Comparison of ENCODE assay signal across 8 mouse cellular contexts in genomic region chr4:116074861-116075620, GRCm38 (mm10). TPM values are rescaled to one million over a fixed set of nuclear protein-coding genes. Genes with fewer than 3 reads are reported as not detected.
A peak's percentile ranks its signal among the peaks of the same experiment; 100 is the strongest.
DNase-seq lines count a peak whose midpoint lies in the region; ATAC-seq and TF ChIP-seq lines count a peak whose summit lies in the region.

Gene Uqcrh, minus strand, starts transcription at chr4:116075071.
Gene Lrrc41, plus strand, starts transcription at chr4:116075269.

- peak within 1 kb of the TSS; percentile 86 for H3K27ac ChIP-seq in MEL (ENCODE audit: control insufficient read depth, low read depth, low read length)
- peak within 1 kb of the TSS; percentile 93 for H3K27ac ChIP-seq in cerebellum, adult 2 months (ENCODE audit: insufficient read depth, low read length)
- H3K27ac ChIP-seq in forebrain, postnatal 0 days (ENCODE audit: low read depth, low read length) = peak within 1 kb of the TSS; percentile 94
- peak within 1 kb of the TSS; percentile 98 for H3K27ac ChIP-seq in lung, embryonic 15.5 days

- H3K4me3 ChIP-seq in MEL (ENCODE audit: control insufficient read depth in 1 of 2, insufficient read depth in 1 of 2, low read depth in 2 of 2, low read length in 2 of 2) = peak within 1 kb of the TSS; percentile 92 to 98
- peak within 1 kb of the TSS; percentile 93 for H3K4me3 ChIP-seq in cerebellum, adult 2 months (replicated peaks; ENCODE audit: insufficient read depth, low read depth, low read length)
- H3K4me3 ChIP-seq in forebrain, postnatal 0 days (ENCODE audit: low read depth, low read length) = peak within 1 kb of the TSS; percentile 82
- H3K4me3 ChIP-seq in lung, embryonic 15.5 days = peak within 1 kb of the TSS; percentile 65

- peak in 1 of 3 experiments; percentile 5; a peak in 1 of 6 replicates for TF ChIP-seq CTCF in MEL (IDR thresholded peaks at IDR 0.05 in 2 of 3, conservative IDR thresholded peaks at IDR 0.05 in 1 of 3; ENCODE audit: control insufficient read depth in 1 of 3, insufficient read depth in 1 of 3, low read depth in 2 of 3, low read length in 3 of 3, poor library complexity in 1 of 3, severe bottlenecking in 1 of 3)
- no peak for TF ChIP-seq CTCF in cerebellum, adult 2 months (IDR thresholded peaks at IDR 0.05; ENCODE audit: borderline replicate concordance, insufficient read depth, low read depth, low read length)
- TF ChIP-seq CTCF in forebrain, postnatal 0 days (IDR thresholded peaks at IDR 0.05; ENCODE audit: low read depth) = no peak

- H3K4me2 ChIP-seq in forebrain, postnatal 0 days (ENCODE audit: low read depth) = peak within 1 kb of the TSS; percentile 85
- H3K4me2 ChIP-seq in lung, embryonic 15.5 days = peak within 1 kb of the TSS; percentile 76

- under 1% methylated on average over 55 of the region's 55 CpGs for WGBS in cerebellum, adult 2 months
- 1% methylated on average over 55 of the region's 55 CpGs for WGBS in forebrain, postnatal 0 days
- WGBS in lung, embryonic 15.5 days = 1% methylated on average over 55 of the region's 55 CpGs

- TF ChIP-seq POLR2A in MEL (IDR thresholded peaks at IDR 0.05; ENCODE audit: control insufficient read depth in 1 of 2, insufficient read depth in 1 of 2, low read depth in 1 of 2, low read length in 2 of 2, poor library complexity in 1 of 2) = peak; percentile 94 to 95
- peak; percentile 93; the same call in 1 of the 2 replicates for TF ChIP-seq POLR2A in cerebellum, adult 2 months (IDR thresholded peaks at IDR 0.05; ENCODE audit: borderline replicate concordance, insufficient read depth, low read length)

- H3K9me3 ChIP-seq in MEL (replicated peaks; ENCODE audit: insufficient read depth, low read length) = no peaks in the 10 kb centered on the region
- H3K9me3 ChIP-seq in forebrain, postnatal 0 days (ENCODE audit: low read length) = no peaks in the 10 kb centered on the region
- H3K9me3 ChIP-seq in lung, embryonic 15.5 days = no peaks in the 10 kb centered on the region

- peak within 1 kb of the TSS; percentile 99 for H3K9ac ChIP-seq in MEL (ENCODE audit: control insufficient read depth, low read depth, low read length, poor library complexity, severe bottlenecking)
- H3K9ac ChIP-seq in forebrain, postnatal 0 days = peak within 1 kb of the TSS; percentile 85
- H3K9ac ChIP-seq in lung, embryonic 15.5 days = peak within 1 kb of the TSS; percentile 89

- H3K4me1 ChIP-seq in MEL (ENCODE audit: control insufficient read depth in 1 of 2, insufficient read depth in 2 of 2, low read length in 2 of 2) = peaks cover 14 to 22% of the 10 kb centered on the region in 2 experiments
- peaks cover 13% of the 10 kb centered on the region; the same call in 1 of the 2 replicates for H3K4me1 ChIP-seq in cerebellum, adult 2 months (ENCODE audit: control insufficient read depth, insufficient read depth, low read length)
- H3K4me1 ChIP-seq in forebrain, postnatal 0 days (ENCODE audit: insufficient read depth) = peaks cover 23% of the 10 kb centered on the region; the same call in 1 of the 2 replicates
- peaks cover 27% of the 10 kb centered on the region for H3K4me1 ChIP-seq in lung, embryonic 15.5 days

- H3K27me3 ChIP-seq in MEL (ENCODE audit: control insufficient read depth in 1 of 2, insufficient read depth in 2 of 2, low read length in 2 of 2) = no peaks in the 10 kb centered on the region
- no peaks in the 10 kb centered on the region for H3K27me3 ChIP-seq in cerebellum, adult 2 months (ENCODE audit: control insufficient read depth, insufficient read depth, low read length)
- no peaks in the 10 kb centered on the region for H3K27me3 ChIP-seq in forebrain, postnatal 0 days (ENCODE audit: insufficient read depth, low read length)
- no peaks in the 10 kb centered on the region for H3K27me3 ChIP-seq in lung, embryonic 15.5 days

- peaks cover 68% of the 10 kb centered on the region for H3K79me2 ChIP-seq in MEL (ENCODE audit: control insufficient read depth, insufficient read depth, low read length, poor library complexity)

- TF ChIP-seq EP300 in MEL (IDR thresholded peaks at IDR 0.05; ENCODE audit: low read depth in 1 of 2, low read length in 2 of 2) = no peak; a peak in 1 of 4 replicates

- peaks cover 2 to 28% of the 10 kb centered on the region in 2 experiments; a peak in 3 of 4 replicates for H3K36me3 ChIP-seq in MEL (ENCODE audit: control insufficient read depth in 1 of 2, insufficient read depth in 2 of 2, low read length in 2 of 2)
- peaks cover 11% of the 10 kb centered on the region for H3K36me3 ChIP-seq in forebrain, postnatal 0 days (ENCODE audit: insufficient read depth)
- H3K36me3 ChIP-seq in lung, embryonic 15.5 days = peaks cover 11% of the 10 kb centered on the region

- DNase-seq in MEL (ENCODE audit: low read depth, low spot score) = peak; percentile 98
- DNase-seq in cerebellum, adult 2 months = peak; percentile 95 to 96
- peak; percentile 98 for DNase-seq in forebrain, postnatal 0 days
- peak; percentile 96 for DNase-seq in heart, postnatal 4 days
- peak; percentile 94 to 97 for DNase-seq in layer of hippocampus, adult 8-10 months (ENCODE audit: low spot score in 2 of 2)
- DNase-seq in ovary, adult 18-20 months (ENCODE audit: low spot score) = peak; percentile 89
- DNase-seq in thymus, postnatal 0 days (ENCODE audit: low spot score) = peak; percentile 96

- ATAC-seq in forebrain, postnatal 0 days = peak; percentile 94
- ATAC-seq in lung, embryonic 15.5 days (ENCODE audit: borderline replicate concordance, extremely low read depth, low FRiP score, low TSS enrichment) = peak; percentile 93

- no peak for TF ChIP-seq RAD21 in MEL (IDR thresholded peaks at IDR 0.05; ENCODE audit: low read depth, low read length)

TF ChIP-seq in MEL, 35 proteins besides CTCF, POLR2A, EP300 and RAD21 (continues in another document):
- TF ChIP-seq USF2 (IDR thresholded peaks at IDR 0.05; ENCODE audit: borderline replicate concordance in 1 of 2, insufficient read depth in 1 of 2, low read depth in 1 of 2, low read length in 2 of 2) = no peak
- TF ChIP-seq GABPA (IDR thresholded peaks at IDR 0.05; ENCODE audit: low read depth, low read length) = no peak
- peak; percentile 88 for TF ChIP-seq TBP (IDR thresholded peaks at IDR 0.05; ENCODE audit: low read depth, low read length)
- peak; percentile 67 for TF ChIP-seq SIN3A (IDR thresholded peaks at IDR 0.05; ENCODE audit: low read length)
- TF ChIP-seq MYB (IDR thresholded peaks at IDR 0.05; ENCODE audit: low read depth, low read length) = no peak
- no peak for TF ChIP-seq UBTF (IDR thresholded peaks at IDR 0.05; ENCODE audit: borderline replicate concordance, insufficient read depth, low read depth, low read length)
- no peak for TF ChIP-seq ZNF384 (IDR thresholded peaks at IDR 0.05; ENCODE audit: low read depth, low read length)
- peak; percentile 81 for TF ChIP-seq TCF12 (IDR thresholded peaks at IDR 0.05; ENCODE audit: low read depth, low read length)
- no peak for TF ChIP-seq MEF2A (IDR thresholded peaks at IDR 0.05; ENCODE audit: extremely low read depth, insufficient replicate concordance, low read depth, low read length, poor library complexity, severe bottlenecking)
- TF ChIP-seq TAL1 (IDR thresholded peaks at IDR 0.05; ENCODE audit: low read length) = no peak
- TF ChIP-seq MAX (IDR thresholded peaks at IDR 0.05; ENCODE audit: low read length) = no peak
- no peak for TF ChIP-seq BHLHE40 (IDR thresholded peaks at IDR 0.05; ENCODE audit: borderline replicate concordance, low read depth, low read length)
- peak; percentile 86 for TF ChIP-seq NELFE (IDR thresholded peaks at IDR 0.05; ENCODE audit: low read depth, low read length)
- TF ChIP-seq CHD1 (IDR thresholded peaks at IDR 0.05; ENCODE audit: low read depth, low read length) = peak; percentile 100
- no peak for TF ChIP-seq MAFK (IDR thresholded peaks at IDR 0.05; ENCODE audit: borderline replicate concordance, low read depth, low read length)
- TF ChIP-seq NRF1 (IDR thresholded peaks at IDR 0.05; ENCODE audit: insufficient read depth, low read depth, low read length, poor library complexity, severe bottlenecking) = peak; percentile 59; the same call in 1 of the 2 replicates
- peak; percentile 75 for TF ChIP-seq ZMIZ1 (IDR thresholded peaks at IDR 0.05; ENCODE audit: low read depth, low read length)
- no peak for TF ChIP-seq ZC3H11A (IDR thresholded peaks at IDR 0.05; ENCODE audit: low read depth, low read length)
- peak; percentile 93 for TF ChIP-seq HCFC1 (IDR thresholded peaks at IDR 0.05; ENCODE audit: low read depth, low read length)
- TF ChIP-seq KAT2A (conservative IDR thresholded peaks at IDR 0.05; ENCODE audit: low read depth, low read length) = peak; percentile 72; the same call in 1 of the 2 replicates
- no peak for TF ChIP-seq ZKSCAN1 (IDR thresholded peaks at IDR 0.05; ENCODE audit: low read depth, low read length)
- TF ChIP-seq MAZ (IDR thresholded peaks at IDR 0.05; ENCODE audit: low read depth, low read length) = peak; percentile 96
- no peak for TF ChIP-seq JUND (IDR thresholded peaks at IDR 0.05; ENCODE audit: low read depth, low read length)

RNA-seq across cellular contexts. Expression of gene Uqcrh, which starts in this region (rescaled TPM):
- 444 and 529 TPM in 2 replicates for total RNA-seq in MEL (2012; rRNA removed)
- polyA plus RNA-seq in MEL (2012; ENCODE audit: insufficient read depth in 1 of 2, insufficient read length in 2 of 2, low read depth in 1 of 2, low replicate concordance in 2 of 2, missing spikeins in 1 of 2) = 100 to 1,000 TPM; 392 to 414 TPM
- 830 and 872 TPM in 2 replicates for polyA plus RNA-seq in cerebellum, adult 2 months (2012; rRNA removed)
- 271 and 387 TPM in 2 replicates for total RNA-seq in forebrain, postnatal 0 days (2014; rRNA removed)
- polyA plus RNA-seq in forebrain, postnatal 0 days (2015; fragmentation: Nextera tagmentation; extraction: Ambion mirVana) = 414 and 534 TPM in 2 replicates
- 1,000 to 10,000 TPM; 1,575 to 1,686 TPM for total RNA-seq in heart, postnatal 4 days (2021)
- 100 to 1,000 TPM; 402 to 415 (median 406) TPM for total RNA-seq in layer of hippocampus, adult 8-10 months (2022)
- 469 and 488 TPM in 2 replicates for polyA plus RNA-seq in lung, embryonic 15.5 days (2015; fragmentation: Nextera tagmentation; extraction: Ambion mirVana)
- polyA plus RNA-seq in thymus, postnatal 0 days (2015; fragmentation: Nextera tagmentation; extraction: Ambion mirVana) = 652 and 689 TPM in 2 replicates

RNA-seq across cellular contexts. Expression of gene Lrrc41, which starts in this region (rescaled TPM):
- 52.8 and 64.4 TPM in 2 replicates for total RNA-seq in MEL (2012; rRNA removed)
- polyA plus RNA-seq in MEL (2012; ENCODE audit: insufficient read depth in 1 of 2, insufficient read length in 2 of 2, low read depth in 1 of 2, low replicate concordance in 2 of 2, missing spikeins in 1 of 2) = 10 to 100 TPM in 1 of 2 experiments, not detected in 1; 73.3 TPM
- polyA plus RNA-seq in cerebellum, adult 2 months (2012; rRNA removed) = 34.6 and 36.6 TPM in 2 replicates
- 95.4 and 98.4 TPM in 2 replicates for total RNA-seq in forebrain, postnatal 0 days (2014; rRNA removed)
- 67.5 and 70.2 TPM in 2 replicates for polyA plus RNA-seq in forebrain, postnatal 0 days (2015; fragmentation: Nextera tagmentation; extraction: Ambion mirVana)
- 10 to 100 TPM; 40.6 to 41.5 TPM for total RNA-seq in heart, postnatal 4 days (2021)
- 10 to 100 TPM; 45.7 to 49.3 (median 47.9) TPM for total RNA-seq in layer of hippocampus, adult 8-10 months (2022)
- polyA plus RNA-seq in lung, embryonic 15.5 days (2015; fragmentation: Nextera tagmentation; extraction: Ambion mirVana) = 70.9 and 71.5 TPM in 2 replicates
- polyA plus RNA-seq in thymus, postnatal 0 days (2015; fragmentation: Nextera tagmentation; extraction: Ambion mirVana) = 41.6 and 42.1 TPM in 2 replicates

Comparison
In these comparisons a context has a peak if more than half of its experiments do, and no peak if none do; other contexts are left out.
1. Peak in every context shown above with its lines: DNase-seq, ATAC-seq, H3K4me3 ChIP-seq and H3K27ac ChIP-seq.